Mouse (Mus musculus) bone marrow macrophage, adult 2 months (primary cell): ENCODE results near the gene Afg1l. TPM values are rescaled to one million over a fixed set of nuclear protein-coding genes. Genes with fewer than 3 reads are reported as not detected.

Experiments used
- H3K27ac ChIP-seq: 2 replicates; pipeline ENCODE4 v1.5.1; 2012; ENCODE audit warnings: low read depth, low read length; ENCODE audit not compliant: insufficient read depth
- H3K4me1 ChIP-seq: 2 replicates; pipeline ENCODE4 v1.6.1; 2012; ENCODE audit warnings: low read length; ENCODE audit not compliant: control insufficient read depth, insufficient read depth
- H3K4me3 ChIP-seq: 2 replicates; pipeline ENCODE4 v1.5.1; 2012; ENCODE audit warnings: mild to moderate bottlenecking, low read length, moderate library complexity; ENCODE audit not compliant: insufficient read depth
- CTCF ChIP-seq: IDR thresholded peaks from 2 replicates; pipeline ENCODE4 v1.5.1; 2012; ENCODE audit warnings: low read depth, mild to moderate bottlenecking, low read length, moderate library complexity
- POLR2A ChIP-seq: IDR thresholded peaks from 2 replicates; pipeline ENCODE4 v1.6.1; 2012; ENCODE audit warnings: mild to moderate bottlenecking, low read depth, low read length, borderline replicate concordance
- polyA plus RNA-seq: library from polyadenylated mRNA; stranded (reverse); fragments of >200 nt; gene quantifications from 2 replicates; pipeline ENCODE4 v1.2.4, GENCODE M21; 2012; ENCODE audit not compliant: missing spikeins, insufficient read depth, insufficient read length

Gene Afg1l
- polyA plus RNA-seq, 1 experiment = 6.5 TPM

- Histone ChIP-seq H3K4me3 (no peak overlapping the region), H3K4me1 (peaks cover 18% of the 10 kb centered on the region), H3K27ac (no peak overlapping the region)
- no peak for TF ChIP-seq CTCF
- no peak for TF ChIP-seq POLR2A
Measured at GRCm38 (mm10) chr10:42480719-42481118, 2.4 kb upstream of the Afg1l start.

GRCm38 (mm10) chr10:42477550-42478340, 620 bp downstream of the Afg1l start:
- Histone ChIP-seq H3K4me3 (peak overlapping the region; percentile 68), H3K27ac (peak overlapping the region; percentile 90), H3K4me1 (peaks cover 20% of the 10 kb centered on the region)
- no peak for TF ChIP-seq POLR2A
- no peak for TF ChIP-seq CTCF

- TF ChIP-seq CTCF (no peak), POLR2A (no peak)
- H3K27ac ChIP-seq = no peak overlapping the region
- H3K4me3 ChIP-seq = no peak overlapping the region
- H3K4me1 ChIP-seq = peaks cover 20% of the 10 kb centered on the region
Measured at GRCm38 (mm10) chr10:42476774-42477475, 1.4 kb downstream of the Afg1l start.

GRCm38 (mm10) chr10:42474946-42475514, 3.3 kb downstream of the Afg1l start:
- no peak overlapping the region for H3K4me3 ChIP-seq
- peaks cover 20% of the 10 kb centered on the region for H3K4me1 ChIP-seq
- TF ChIP-seq CTCF (no peak), POLR2A (no peak)
- H3K27ac ChIP-seq = no peak overlapping the region

- no peak for TF ChIP-seq POLR2A
- TF ChIP-seq CTCF = no peak
- Histone ChIP-seq H3K4me1 (peaks cover 13% of the 10 kb centered on the region), H3K4me3 (no peak overlapping the region), H3K27ac (no peak overlapping the region)
Measured at GRCm38 (mm10) chr10:42464805-42465204, 13.6 kb downstream of the Afg1l start.

GRCm38 (mm10) chr10:42464224-42464623, 14.1 kb downstream of the Afg1l start:
- TF ChIP-seq CTCF = no peak
- no peak for TF ChIP-seq POLR2A
- Histone ChIP-seq H3K4me3 (peak overlapping the region; percentile 39; the same call in 1 of the 2 replicates), H3K27ac (peak overlapping the region; percentile 80), H3K4me1 (peaks cover 13% of the 10 kb centered on the region)

- H3K4me3 ChIP-seq = no peak overlapping the region
- no peak overlapping the region for H3K27ac ChIP-seq
- TF ChIP-seq CTCF = no peak
- no peak for TF ChIP-seq POLR2A
- no peaks in the 10 kb centered on the region for H3K4me1 ChIP-seq
Measured at GRCm38 (mm10) chr10:42457557-42458191, 20.7 kb downstream of the Afg1l start.

- Histone ChIP-seq H3K4me1 (no peaks in the 10 kb centered on the region), H3K4me3 (no peak overlapping the region), H3K27ac (no peak overlapping the region)
- TF ChIP-seq CTCF (no peak), POLR2A (no peak)
Measured at GRCm38 (mm10) chr10:42455981-42456380, 22.4 kb downstream of the Afg1l start.

GRCm38 (mm10) chr10:42454690-42455089, 23.7 kb downstream of the Afg1l start:
- no peak overlapping the region for H3K4me3 ChIP-seq
- H3K27ac ChIP-seq = no peak overlapping the region
- TF ChIP-seq POLR2A (no peak), CTCF (no peak)
- H3K4me1 ChIP-seq = no peaks in the 10 kb centered on the region
